Mouse (Mus musculus): Measurements from ENCODE around the gene Olfr1338. TPM values are rescaled to one million over a fixed set of nuclear protein-coding genes. Genes with fewer than 3 reads are reported as not detected.
A peak's percentile ranks its signal among the peaks of the same experiment; 100 is the strongest.
"Not testable (repeated sequence)": the region's sequence is repeated elsewhere in the genome, so short reads cannot be mapped to it uniquely, and the experiment has no call there.

The Olfr1338 gene
- polyA plus RNA-seq (2014; fragmentation: Nextera tagmentation; extraction: Ambion mirVana) = not detected in 2 replicates

GRCm38 (mm10) chr4:118758637-118759036 lies at the start of gene Olfr1338:
Gene Olfr1338, minus strand, starts transcription at chr4:118758737.
- Histone ChIP-seq H3K9me3 (ENCODE audit: control insufficient read depth, low read length) (no peaks in the 10 kb centered on the region), H3K27ac (ENCODE audit: low read depth, low read length) (no peak within 1 kb of the TSS), H3K4me1 (replicated peaks; ENCODE audit: control insufficient read depth, insufficient read depth, low read length) (no peaks in the 10 kb centered on the region), H3K36me3 (ENCODE audit: control insufficient read depth, insufficient read depth, low read length) (no peaks in the 10 kb centered on the region), H3K4me2 (ENCODE audit: low read depth, low read length, severe bottlenecking) (no peak within 1 kb of the TSS), H3K4me3 (ENCODE audit: low read depth, low read length) (no peak within 1 kb of the TSS), H3K9ac (ENCODE audit: low read length) (no peak within 1 kb of the TSS), H3K27me3 (ENCODE audit: control insufficient read depth, insufficient read depth, low read length) (no peaks in the 10 kb centered on the region)
- 77% methylated on average over 1 of the region's 1 CpGs for WGBS
- ATAC-seq (replicated peaks; ENCODE audit: low FRiP score) (no peak), DNase-seq (ENCODE audit: low spot score) (no peak)

DNA sequence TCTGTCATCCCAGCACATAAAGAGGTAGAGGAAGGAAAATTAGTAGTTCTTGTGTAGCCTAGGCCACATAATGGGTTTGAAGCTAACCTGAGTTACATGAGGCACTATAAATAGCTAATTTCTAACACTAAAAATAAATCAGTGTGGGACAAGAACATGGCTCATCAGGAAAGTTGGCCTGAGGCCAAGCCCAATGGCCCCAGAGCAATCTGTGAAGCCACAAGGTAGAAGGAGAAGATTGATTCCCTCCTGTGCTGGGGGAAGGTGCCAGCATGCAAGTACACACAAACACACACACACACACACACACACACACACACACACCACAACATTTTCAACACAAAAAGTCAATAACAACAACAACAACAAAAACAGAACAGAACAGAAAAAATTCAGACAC lies 34.3 kb upstream of the Olfr1338 start:
- H3K9ac ChIP-seq (ENCODE audit: low read length); H3K4me2 ChIP-seq (ENCODE audit: low read depth, low read length, severe bottlenecking); ATAC-seq (replicated peaks; ENCODE audit: low FRiP score); H3K4me1 ChIP-seq (replicated peaks; ENCODE audit: control insufficient read depth, insufficient read depth, low read length); H3K27ac ChIP-seq (ENCODE audit: low read depth, low read length); H3K27me3 ChIP-seq (ENCODE audit: control insufficient read depth, insufficient read depth, low read length); DNase-seq (ENCODE audit: low spot score); H3K4me3 ChIP-seq (ENCODE audit: low read depth, low read length); H3K36me3 ChIP-seq (ENCODE audit: control insufficient read depth, insufficient read depth, low read length); H3K9me3 ChIP-seq (ENCODE audit: control insufficient read depth, low read length): not testable (repeated sequence)

DNA sequence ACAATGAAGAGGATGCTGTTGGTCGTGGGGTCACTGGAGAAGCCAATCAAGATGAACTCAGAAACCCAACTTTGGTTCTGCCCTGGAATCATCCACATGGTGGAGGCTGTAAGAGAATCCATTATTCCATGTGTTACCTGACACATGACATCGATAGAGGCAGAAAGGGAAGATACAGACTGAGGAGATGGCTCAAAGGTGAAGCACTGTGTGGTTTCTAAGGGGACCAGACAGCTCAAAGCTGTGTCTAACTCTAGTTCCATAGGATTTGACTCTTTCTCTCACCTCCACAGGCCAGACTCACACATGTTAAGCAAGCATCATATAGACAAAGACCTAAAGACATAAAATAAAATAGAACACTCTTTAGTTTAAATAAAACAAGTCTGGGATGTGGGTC lies 23.9 kb upstream of the Olfr1338 start, which contains the start of gene Olfr1337:
TSS of gene Olfr1337 (minus strand) at position 101 of the 400 bp plus-strand sequence.
- H3K4me3 ChIP-seq (ENCODE audit: low read depth, low read length) = no peak within 1 kb of the TSS
- H3K36me3 ChIP-seq (ENCODE audit: control insufficient read depth, insufficient read depth, low read length) = no peaks in the 10 kb centered on the region
- no peak for DNase-seq (ENCODE audit: low spot score)
- H3K9ac ChIP-seq (ENCODE audit: low read length) = no peak within 1 kb of the TSS
- H3K4me2 ChIP-seq (ENCODE audit: low read depth, low read length, severe bottlenecking) = no peak within 1 kb of the TSS
- H3K9me3 ChIP-seq (ENCODE audit: control insufficient read depth, low read length) = no peaks in the 10 kb centered on the region
- no peak for ATAC-seq (replicated peaks; ENCODE audit: low FRiP score)
- no peak within 1 kb of the TSS for H3K27ac ChIP-seq (ENCODE audit: low read depth, low read length)
- WGBS = 81% methylated on average over 2 of the region's 2 CpGs
- no peaks in the 10 kb centered on the region for H3K27me3 ChIP-seq (ENCODE audit: control insufficient read depth, insufficient read depth, low read length)
- no peaks in the 10 kb centered on the region for H3K4me1 ChIP-seq (replicated peaks; ENCODE audit: control insufficient read depth, insufficient read depth, low read length)

GRCm38 (mm10) chr4:118741881-118742280 lies 16.7 kb downstream of the Olfr1338 start:
- H3K4me1 ChIP-seq (replicated peaks; ENCODE audit: control insufficient read depth, insufficient read depth, low read length) = no peaks in the 10 kb centered on the region
- H3K9ac ChIP-seq (ENCODE audit: low read length) = no peak overlapping the region
- H3K27me3 ChIP-seq (ENCODE audit: control insufficient read depth, insufficient read depth, low read length) = peaks cover 4% of the 10 kb centered on the region; the same call in 1 of the 2 replicates
- H3K36me3 ChIP-seq (ENCODE audit: control insufficient read depth, insufficient read depth, low read length) = no peaks in the 10 kb centered on the region
- no peak overlapping the region for H3K27ac ChIP-seq (ENCODE audit: low read depth, low read length)
- no peak for ATAC-seq (replicated peaks; ENCODE audit: low FRiP score)
- H3K4me3 ChIP-seq (ENCODE audit: low read depth, low read length) = no peak overlapping the region
- 0 out of 2 replicates have a peak overlapping the region, but pooled peaks have one; percentile 24 for H3K4me2 ChIP-seq (ENCODE audit: low read depth, low read length, severe bottlenecking)
- DNase-seq (ENCODE audit: low spot score) = no peak
- H3K9me3 ChIP-seq (ENCODE audit: control insufficient read depth, low read length) = no peaks in the 10 kb centered on the region
- WGBS = 3% methylated on average over 16 of the region's 16 CpGs

DNA sequence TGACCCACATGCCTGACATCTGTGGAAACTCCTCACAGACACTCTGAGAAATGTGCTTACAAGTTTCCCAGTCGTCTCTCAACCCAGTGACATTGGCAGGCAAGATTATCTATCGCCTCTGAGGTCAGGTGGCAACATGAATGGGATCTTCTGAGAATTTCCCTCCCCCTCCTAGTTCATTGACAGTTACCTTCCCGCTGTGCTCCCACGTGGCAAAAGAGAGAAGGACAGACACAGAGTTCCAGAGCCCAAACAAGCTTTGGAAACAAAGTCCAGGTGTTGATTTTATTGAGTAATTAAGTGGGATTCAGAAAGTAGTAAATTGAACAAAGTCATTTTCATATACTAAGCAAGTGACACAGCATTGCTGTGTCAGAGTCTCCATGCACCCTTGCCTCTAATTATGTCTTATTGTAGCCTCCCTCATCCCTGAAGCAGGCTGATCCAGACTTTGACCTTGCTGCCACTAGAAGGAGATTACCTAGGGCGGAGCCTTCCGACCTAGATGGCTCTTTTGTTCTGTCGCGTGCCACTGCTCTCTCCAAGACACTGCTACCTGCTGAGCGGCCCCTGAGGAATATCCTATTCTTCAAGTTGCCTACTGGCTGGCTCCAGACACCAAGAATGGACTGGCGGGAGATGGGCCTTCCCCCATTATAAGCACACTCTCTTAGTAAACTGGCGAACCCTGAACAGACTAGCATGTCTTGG lies 17.4 kb downstream of the Olfr1338 start:
- no peaks in the 10 kb centered on the region for H3K9me3 ChIP-seq (ENCODE audit: control insufficient read depth, low read length)
- 4% methylated on average over 11 of the region's 11 CpGs for WGBS
- no peak for DNase-seq (ENCODE audit: low spot score)
- ATAC-seq (replicated peaks; ENCODE audit: low FRiP score) = no peak
- no peak overlapping the region for H3K27ac ChIP-seq (ENCODE audit: low read depth, low read length)
- H3K27me3 ChIP-seq (ENCODE audit: control insufficient read depth, insufficient read depth, low read length) = peaks cover 4% of the 10 kb centered on the region; the same call in 1 of the 2 replicates
- H3K4me1 ChIP-seq (replicated peaks; ENCODE audit: control insufficient read depth, insufficient read depth, low read length) = no peaks in the 10 kb centered on the region
- no peaks in the 10 kb centered on the region for H3K36me3 ChIP-seq (ENCODE audit: control insufficient read depth, insufficient read depth, low read length)
- H3K4me2 ChIP-seq (ENCODE audit: low read depth, low read length, severe bottlenecking) = no peak overlapping the region
- H3K4me3 ChIP-seq (ENCODE audit: low read depth, low read length) = no peak overlapping the region
- no peak overlapping the region for H3K9ac ChIP-seq (ENCODE audit: low read length)

DNA sequence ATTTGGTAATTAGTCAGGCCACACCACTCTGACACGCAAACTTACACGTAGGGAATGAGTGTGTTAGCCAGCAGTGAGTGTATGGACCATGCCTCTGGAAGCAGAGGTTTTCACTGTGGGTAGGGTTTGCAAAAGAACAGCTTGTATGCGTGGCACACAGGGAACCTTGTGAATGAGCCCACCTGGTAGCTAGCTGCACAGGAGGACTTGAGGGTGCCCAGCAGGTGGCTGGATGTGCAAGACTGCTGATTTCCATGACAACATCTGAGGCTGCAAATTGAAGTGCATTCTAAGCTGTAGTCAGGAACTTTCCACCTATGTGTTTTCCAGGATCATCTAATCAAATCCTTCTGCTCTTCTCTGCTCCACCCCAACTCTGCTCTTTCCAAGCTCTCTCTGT lies 19.0 kb downstream of the Olfr1338 start:
- Histone ChIP-seq H3K27ac (ENCODE audit: low read depth, low read length) (no peak overlapping the region), H3K4me2 (ENCODE audit: low read depth, low read length, severe bottlenecking) (no peak overlapping the region), H3K9me3 (ENCODE audit: control insufficient read depth, low read length) (no peaks in the 10 kb centered on the region), H3K4me1 (replicated peaks; ENCODE audit: control insufficient read depth, insufficient read depth, low read length) (no peaks in the 10 kb centered on the region), H3K4me3 (ENCODE audit: low read depth, low read length) (no peak overlapping the region), H3K27me3 (ENCODE audit: control insufficient read depth, insufficient read depth, low read length) (peaks cover 4% of the 10 kb centered on the region; the same call in 1 of the 2 replicates), H3K9ac (ENCODE audit: low read length) (no peak overlapping the region), H3K36me3 (ENCODE audit: control insufficient read depth, insufficient read depth, low read length) (no peaks in the 10 kb centered on the region)
- ATAC-seq (replicated peaks; ENCODE audit: low FRiP score) = no peak
- WGBS = 60% methylated on average over 3 of the region's 3 CpGs
- DNase-seq (ENCODE audit: low spot score) = no peak

DNA sequence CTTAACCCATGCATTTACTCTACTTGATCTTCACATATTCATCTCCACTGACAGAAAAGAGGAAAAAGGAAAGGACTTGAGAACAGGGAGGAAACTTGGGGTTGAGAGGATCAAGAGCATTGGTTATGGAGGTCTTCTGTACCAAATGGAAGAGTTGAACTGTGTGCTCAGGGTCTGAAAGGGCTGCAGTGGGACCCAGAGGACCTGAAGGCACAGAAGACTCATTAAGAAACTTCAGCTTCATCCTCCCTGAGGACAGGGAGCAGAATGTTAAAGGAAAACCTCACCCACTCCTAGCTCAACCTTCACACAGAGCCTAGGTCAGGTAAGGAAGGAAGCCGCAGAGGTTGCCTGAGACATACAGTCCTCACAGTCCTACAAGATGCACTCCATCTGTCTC lies 26.7 kb downstream of the Olfr1338 start, which contains the start of gene Olfr1339:
TSS of gene Olfr1339 (plus strand) at position 301 of the 400 bp plus-strand sequence.
- H3K4me1 ChIP-seq (replicated peaks; ENCODE audit: control insufficient read depth, insufficient read depth, low read length) = no peaks in the 10 kb centered on the region
- no peak within 1 kb of the TSS for H3K27ac ChIP-seq (ENCODE audit: low read depth, low read length)
- no peaks in the 10 kb centered on the region for H3K9me3 ChIP-seq (ENCODE audit: control insufficient read depth, low read length)
- ATAC-seq (replicated peaks; ENCODE audit: low FRiP score) (no peak), DNase-seq (ENCODE audit: low spot score) (no peak)
- no peaks in the 10 kb centered on the region for H3K36me3 ChIP-seq (ENCODE audit: control insufficient read depth, insufficient read depth, low read length)
- H3K4me3 ChIP-seq (ENCODE audit: low read depth, low read length) = no peak within 1 kb of the TSS
- 91% methylated on average over 1 of the region's 1 CpGs for WGBS
- no peaks in the 10 kb centered on the region for H3K27me3 ChIP-seq (ENCODE audit: control insufficient read depth, insufficient read depth, low read length)
- no peak within 1 kb of the TSS for H3K4me2 ChIP-seq (ENCODE audit: low read depth, low read length, severe bottlenecking)
- H3K9ac ChIP-seq (ENCODE audit: low read length) = no peak within 1 kb of the TSS

DNA sequence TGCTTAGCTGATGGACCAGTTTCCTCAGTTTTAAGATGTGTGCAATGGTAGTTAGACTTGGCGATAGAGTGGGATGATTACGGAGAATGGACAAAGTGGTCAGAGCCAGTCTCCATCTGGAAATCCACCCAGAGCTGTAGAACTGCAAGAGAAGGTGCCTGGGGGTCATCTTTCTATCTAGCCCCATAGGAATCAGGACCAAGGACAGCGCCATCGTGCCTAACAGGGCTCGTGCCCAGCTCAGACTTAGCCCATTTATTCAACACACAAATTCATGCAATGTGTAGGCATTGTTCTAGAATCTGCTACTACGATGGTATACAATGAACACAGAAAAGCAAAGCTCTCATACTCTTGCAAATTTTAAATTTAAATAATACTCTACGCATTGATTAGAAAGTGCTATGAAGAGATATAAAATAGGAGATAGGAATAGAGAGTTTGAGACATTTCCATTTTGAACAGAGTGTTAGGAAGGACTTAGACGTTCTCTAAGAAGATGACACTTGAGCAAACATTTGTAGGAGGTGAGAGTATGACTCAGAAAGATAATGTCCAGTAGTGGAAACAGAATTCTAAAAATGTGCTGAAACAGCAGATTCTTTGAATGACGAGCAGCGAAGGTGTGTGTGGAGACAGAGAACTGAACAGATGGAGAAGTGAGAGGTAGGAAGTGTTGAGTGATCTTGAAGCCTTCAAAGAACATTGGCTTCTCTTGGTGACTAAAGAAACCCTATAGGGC lies 36.6 kb downstream of the Olfr1338 start:
- Histone ChIP-seq H3K4me2 (ENCODE audit: low read depth, low read length, severe bottlenecking) (no peak overlapping the region), H3K9ac (ENCODE audit: low read length) (no peak overlapping the region), H3K27ac (ENCODE audit: low read depth, low read length) (no peak overlapping the region), H3K4me1 (replicated peaks; ENCODE audit: control insufficient read depth, insufficient read depth, low read length) (no peaks in the 10 kb centered on the region), H3K36me3 (ENCODE audit: control insufficient read depth, insufficient read depth, low read length) (no peaks in the 10 kb centered on the region), H3K9me3 (ENCODE audit: control insufficient read depth, low read length) (no peaks in the 10 kb centered on the region), H3K4me3 (ENCODE audit: low read depth, low read length) (no peak overlapping the region), H3K27me3 (ENCODE audit: control insufficient read depth, insufficient read depth, low read length) (no peaks in the 10 kb centered on the region)
- DNase-seq (ENCODE audit: low spot score) = peak; percentile 61
- no peak for ATAC-seq (replicated peaks; ENCODE audit: low FRiP score)
- WGBS = 55% methylated on average over 10 of the region's 10 CpGs
